Mouse (Mus musculus) urinary bladder, postnatal 4 days (tissue): ENCODE results near the gene Rhod.
A peak's percentile ranks its signal among the peaks of the same experiment; 100 is the strongest.
"Not testable (repeated sequence)": the region's sequence is repeated elsewhere in the genome, so short reads cannot be mapped to it uniquely, and the experiment has no call there.

ENCODE experiments used
- DNase-seq, 2 experiments: peaks; one replicate each; pipeline ENCODE4 v3.0.0; 2021 to 2022; ENCODE audit warnings: low spot score in 2 of 2

The Rhod gene

DNA sequence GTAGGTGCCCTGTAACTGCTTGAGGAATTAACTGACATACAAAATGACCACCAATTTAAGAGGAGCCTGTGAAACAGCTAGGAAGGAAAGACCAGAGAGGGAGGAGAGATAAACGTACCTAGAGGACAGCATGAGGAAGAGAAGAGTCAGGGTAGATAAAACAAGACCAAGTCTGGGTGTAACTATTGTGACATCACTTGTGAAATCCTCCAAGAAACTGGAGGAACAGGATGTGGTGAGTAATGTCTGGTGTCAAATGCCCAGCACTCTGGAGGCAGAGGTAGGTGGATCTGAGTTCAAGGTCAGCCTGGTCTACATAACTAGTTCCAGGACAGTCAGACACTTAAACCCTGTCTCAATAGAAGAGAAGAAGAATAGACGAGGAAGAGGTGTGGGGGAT is 30.2 kb downstream of the Rhod start:
- no peak for DNase-seq

GRCm38 (mm10) chr19:4404840-4405239 is 34.4 kb downstream of the Rhod start:
- DNase-seq, result no peak

- no peak for DNase-seq
Observed at GRCm38 (mm10) chr19:4398959-4399358, 40.3 kb downstream of the Rhod start.

DNA sequence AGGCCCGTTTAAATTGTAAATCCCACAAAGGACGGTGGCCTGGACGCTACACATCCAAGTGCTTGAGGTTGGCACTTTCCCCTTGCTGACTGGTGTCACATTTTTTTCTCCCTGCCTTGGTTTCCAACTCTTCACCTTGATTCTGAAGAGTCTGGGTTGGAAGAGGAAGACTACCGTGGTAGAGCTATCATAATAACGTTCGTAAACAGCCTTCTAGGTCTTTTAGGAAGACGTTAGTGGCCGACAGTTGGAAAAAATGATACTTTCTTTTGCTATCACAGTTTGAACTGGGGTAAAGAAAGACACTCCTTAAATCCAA is 40.6 kb downstream of the Rhod start:
- no peak for DNase-seq

- peak; percentile 52 to 59 for DNase-seq
Observed at GRCm38 (mm10) chr19:4397798-4398629, 41.2 kb downstream of the Rhod start, which contains the start of gene Kdm2a. TSS of gene Kdm2a (minus strand) at chr19:4398285.

GRCm38 (mm10) chr19:4396998-4397797 is 42.0 kb downstream of the Rhod start:
- peak; percentile 95 for DNase-seq

DNA sequence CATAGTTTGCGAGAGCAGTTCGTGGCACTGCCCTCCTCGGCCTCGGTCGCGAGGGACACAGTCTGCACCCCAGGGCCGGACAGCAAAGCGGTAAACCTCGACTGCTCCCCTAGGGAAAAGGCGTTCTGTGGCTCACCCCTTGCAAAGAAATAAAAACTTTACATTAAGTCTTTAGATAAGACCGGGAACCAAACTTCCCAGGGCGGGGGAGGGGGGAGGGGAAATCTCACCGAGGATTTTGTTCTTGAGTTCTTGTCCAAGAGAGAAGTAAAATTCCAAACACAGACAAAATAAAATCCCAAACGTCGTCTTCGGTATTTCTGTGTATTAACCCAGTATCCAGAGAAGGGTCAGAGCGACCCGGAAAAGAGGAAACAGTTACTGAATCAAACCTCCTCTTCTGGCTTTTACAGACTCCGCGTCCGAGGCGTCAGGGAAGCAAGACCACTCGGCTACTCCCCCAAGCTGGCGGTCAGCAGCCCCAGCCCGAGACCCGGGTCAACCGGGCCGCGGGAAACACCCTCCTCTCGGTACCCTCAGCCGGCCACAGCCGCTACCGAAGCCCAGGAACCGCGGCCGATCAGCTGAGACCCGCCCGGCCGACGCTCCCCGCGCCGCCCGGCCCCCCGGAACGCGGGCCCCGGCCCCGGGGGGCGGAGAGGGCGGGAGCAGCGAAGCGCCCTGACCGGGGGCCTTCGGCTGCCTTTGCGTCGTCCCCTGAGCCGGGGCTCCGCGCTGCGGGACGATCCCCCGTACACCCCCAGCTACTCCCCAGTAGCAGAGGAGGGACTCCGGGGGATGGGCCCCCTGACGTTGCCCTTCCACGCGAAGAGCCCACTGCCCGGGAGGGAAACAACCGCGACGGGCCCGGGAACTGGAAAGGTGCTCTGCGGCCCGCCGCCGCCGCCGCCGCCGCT is 42.9 kb downstream of the Rhod start:
- DNase-seq, result peak in 1 of 2 experiments; percentile 26

GRCm38 (mm10) chr19:4387276-4387675 is 52.0 kb downstream of the Rhod start:
- DNase-seq, result no peak

DNA sequence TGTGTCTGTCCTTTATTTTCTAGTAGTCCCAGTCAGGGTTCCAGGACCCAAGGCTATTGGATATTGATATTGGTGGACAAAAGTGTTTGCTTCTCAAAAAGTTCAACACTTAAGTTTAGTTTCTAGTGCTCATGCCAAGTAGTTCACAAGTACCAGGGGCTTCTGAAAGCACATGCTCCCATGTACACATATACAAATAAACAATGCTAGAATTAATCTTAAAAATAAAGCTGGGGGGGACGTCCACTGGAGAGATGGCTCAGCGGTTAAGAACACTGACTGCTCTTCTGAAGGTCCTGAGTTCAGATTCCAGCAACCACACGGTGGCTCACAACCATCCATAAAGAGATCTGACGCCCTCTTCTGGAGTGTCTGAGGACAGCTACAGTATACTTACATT is 54.2 kb downstream of the Rhod start:
- no peak for DNase-seq

GRCm38 (mm10) chr19:4384322-4384721 is 54.9 kb downstream of the Rhod start:
- no peak for DNase-seq

- no peak for DNase-seq
Observed at GRCm38 (mm10) chr19:4383306-4383705, 55.9 kb downstream of the Rhod start.

DNA sequence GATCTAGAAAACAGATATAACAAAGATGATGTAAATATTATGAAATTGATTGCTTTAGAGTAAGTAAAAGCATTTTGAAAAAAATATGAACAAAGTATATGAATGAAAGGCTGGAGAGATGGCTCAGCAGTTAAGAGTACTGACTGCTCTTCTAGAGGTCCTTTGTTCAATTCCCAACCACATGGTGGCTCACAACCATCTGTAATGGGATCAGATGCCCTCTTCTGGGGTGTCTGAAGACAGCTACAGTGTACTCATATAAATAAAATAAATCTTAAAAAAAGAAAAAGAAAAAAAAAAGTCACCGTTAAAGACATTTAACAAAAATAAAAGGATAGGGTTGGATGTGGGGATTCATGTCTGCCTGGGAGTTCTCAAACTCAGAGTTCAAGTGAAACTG is 56.9 kb downstream of the Rhod start:
- not testable (repeated sequence) for DNase-seq
